Mouse (Mus musculus) heart, postnatal 4 days (tissue): Measurements from ENCODE around the gene Gpatch2. TPM values are rescaled to one million over a fixed set of nuclear protein-coding genes. Genes with fewer than 3 reads are reported as not detected.

Source experiments
- DNase-seq: peaks from one replicate; pipeline ENCODE4 v3.0.0; 2021
- total RNA-seq, 2 experiments: library from RNA; stranded (reverse); gene quantifications; 2 replicates each; pipeline ENCODE4 v1.2.3; 2021

Gpatch2 gene
- total RNA-seq, 2 experiments from 2014 or later, result 15.8 to 18.6 TPM

- DNase-seq, result no peak
Measured at GRCm38 (mm10) chr1:187374418-187374817, 159.1 kb downstream of the Gpatch2 start.

DNA sequence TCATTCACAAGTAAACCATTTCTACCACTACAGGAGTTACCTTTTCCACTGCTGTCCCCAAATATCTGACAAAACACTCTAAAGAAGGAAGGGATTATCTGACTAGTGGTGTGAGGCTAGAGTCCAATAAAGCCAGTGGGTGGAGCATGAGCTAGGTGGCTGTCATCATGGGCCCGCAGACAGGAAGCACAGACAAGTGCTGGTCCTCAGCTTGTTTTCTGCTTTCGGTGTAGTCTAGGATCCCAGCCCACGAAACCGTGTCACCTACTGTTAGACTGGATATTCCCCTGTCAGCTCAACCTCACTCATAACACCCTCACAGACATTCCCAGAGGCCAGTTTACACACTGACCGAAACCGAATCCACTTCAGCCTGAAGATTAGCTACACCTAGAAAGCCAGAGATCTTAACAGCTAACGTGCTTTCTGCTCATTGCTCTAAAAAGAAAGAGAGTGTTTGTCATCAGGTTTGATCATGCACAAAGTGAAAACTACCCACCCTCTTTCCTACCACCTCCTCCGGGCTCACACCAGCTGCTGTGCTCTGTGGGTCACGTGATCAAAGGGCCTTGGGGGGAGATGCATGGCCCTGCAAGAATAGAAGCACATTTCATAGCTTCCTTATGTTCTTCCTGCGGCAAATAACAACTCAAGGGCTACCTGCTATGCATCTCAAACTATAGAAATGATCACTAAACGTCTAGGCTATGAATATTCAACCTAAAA lies 161.8 kb downstream of the Gpatch2 start:
- DNase-seq, result no peak

- no peak for DNase-seq
Measured at GRCm38 (mm10) chr1:187377865-187378524, 162.7 kb downstream of the Gpatch2 start.

DNA sequence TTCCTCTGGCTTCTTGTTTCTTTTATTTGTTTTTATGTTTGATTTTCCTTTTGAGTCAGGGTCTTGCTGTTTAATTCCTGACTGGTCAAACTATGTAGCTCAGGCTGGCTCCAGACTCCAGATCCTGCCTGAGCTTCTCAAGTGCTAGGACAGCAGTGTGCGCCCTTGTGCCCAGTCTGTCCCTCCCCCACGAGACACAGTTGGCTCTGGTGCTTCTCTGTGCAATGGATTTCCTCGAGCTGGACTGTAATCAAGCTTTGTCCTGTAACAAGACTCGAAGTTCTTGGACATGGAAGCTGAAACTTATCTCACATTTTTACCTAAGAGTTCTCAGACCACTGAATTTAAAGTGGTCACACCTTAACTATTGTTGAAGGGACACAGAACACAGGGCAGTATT lies 174.2 kb downstream of the Gpatch2 start:
- no peak for DNase-seq

DNA sequence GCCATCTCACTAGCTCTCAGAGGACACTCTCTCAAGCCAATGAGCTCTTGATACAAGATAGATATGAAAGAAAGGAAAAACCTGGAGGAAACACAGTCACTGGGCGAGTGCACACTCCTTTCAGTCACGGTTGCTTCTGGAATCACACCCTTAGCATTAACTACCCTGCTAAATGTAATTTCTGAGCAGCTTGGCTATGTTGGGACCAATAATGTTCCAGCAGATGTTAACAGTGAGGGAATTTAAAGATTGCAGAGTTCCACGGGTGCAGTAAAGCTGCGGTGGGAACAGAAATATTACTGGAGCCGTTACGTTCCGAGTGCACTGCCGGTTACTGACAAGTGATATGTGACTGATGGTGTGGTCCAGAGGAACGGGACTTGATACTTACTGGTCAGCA lies 185.5 kb downstream of the Gpatch2 start:
- DNase-seq, result no peak

Other genes with a start within 250 kb of the Gpatch2 start
- gene D1Pas1, start 248.1 kb upstream of the Gpatch2 start, total RNA-seq, result under 1 TPM; 0.36 to 0.41 TPM
- under 1 TPM; 0.27 to 0.43 TPM for gene Spata17, start within 50 bp of the Gpatch2 start, total RNA-seq